13 mouse cellular contexts compared by ENCODE assay signal in genomic region chr10:8283991-8284390, GRCm38 (mm10).
"Had no signal": no experiment of that assay in that cellular context is flagged by ENCODE, and none has a peak within 500 bp of the region (broad histone marks: within the 10 kb centered on the region; RNA-seq: fewer than 3 reads in every experiment).

No protein-coding gene starts in this region.

- H3K4me3 ChIP-seq: kidney, embryonic 15.5 days; limb, embryonic 10.5 days; liver, embryonic 15.5 days; megakaryocyte, embryonic 14.5 days; midbrain, embryonic 15.5 days; stomach, embryonic 15.5 days had no signal

- H3K36me3 ChIP-seq: kidney, embryonic 15.5 days; limb, embryonic 10.5 days; liver, embryonic 15.5 days; midbrain, embryonic 15.5 days; stomach, embryonic 15.5 days had no signal

- H3K27me3 ChIP-seq: kidney, embryonic 15.5 days; liver, embryonic 15.5 days; midbrain, embryonic 15.5 days; stomach, embryonic 15.5 days had no signal

- H3K4me2 ChIP-seq: kidney, embryonic 15.5 days; liver, embryonic 11.5 days; liver, embryonic 15.5 days; lung, embryonic 14.5 days; midbrain, embryonic 11.5 days; midbrain, embryonic 15.5 days; stomach, embryonic 15.5 days had no signal

- H3K4me1 ChIP-seq: liver, embryonic 15.5 days; megakaryocyte, embryonic 14.5 days; midbrain, embryonic 15.5 days had no signal

- H3K27ac ChIP-seq: kidney, embryonic 15.5 days; limb, embryonic 10.5 days; liver, embryonic 15.5 days; macrophage; midbrain, embryonic 15.5 days; stomach, embryonic 15.5 days had no signal

- H3K9me3 ChIP-seq: kidney, embryonic 15.5 days; limb, embryonic 10.5 days; liver, embryonic 15.5 days; midbrain, embryonic 15.5 days; stomach, embryonic 15.5 days had no signal

- H3K9ac ChIP-seq: kidney, embryonic 15.5 days; liver, embryonic 15.5 days; lung, embryonic 14.5 days; midbrain, embryonic 15.5 days; stomach, embryonic 15.5 days had no signal

- ATAC-seq: midbrain, embryonic 15.5 days had no signal

- DNase-seq: kidney, postnatal 14 days; lung, embryonic 14.5 days; lung, postnatal 14 days; right cerebral cortex, postnatal 14 days had no signal
